Mouse (Mus musculus): ENCODE data around the gene Gm7879. TPM values are rescaled to one million over a fixed set of nuclear protein-coding genes. Genes with fewer than 3 reads are reported as not detected.

Gene Gm7879
- polyA plus RNA-seq, 1 experiment from 2014 or later: not detected

GRCm38 (mm10) chr5:43895931-43896330 lies 17.0 kb upstream of the Gm7879 start:
- Histone ChIP-seq H3K4me3 (no peak overlapping the region), H3K9me3 (replicated peaks) (no peaks in the 10 kb centered on the region), H3K27ac (ENCODE audit: poor library complexity, severe bottlenecking) (no peak overlapping the region), H3K27me3 (replicated peaks) (no peaks in the 10 kb centered on the region), H3K9ac (no peak overlapping the region), H3K36me3 (no peaks in the 10 kb centered on the region), H3K4me2 (no peak overlapping the region), H3K4me1 (replicated peaks) (no peaks in the 10 kb centered on the region)
- ATAC-seq (ENCODE audit: insufficient number of reproducible peaks, low FRiP score): no peak
- WGBS: 87% methylated on average over 3 of the region's 3 CpGs

GRCm38 (mm10) chr5:43904685-43905084 lies 8.3 kb upstream of the Gm7879 start:
- no peaks in the 10 kb centered on the region for H3K4me1 ChIP-seq (replicated peaks)
- WGBS: 77% methylated on average over 3 of the region's 3 CpGs

GRCm38 (mm10) chr5:43909213-43909612 lies 3.7 kb upstream of the Gm7879 start:
- 45% methylated on average over 9 of the region's 9 CpGs for WGBS
- H3K9ac ChIP-seq: no peak overlapping the region

More at GRCm38 (mm10) chr5:43904685-43905084, 8.3 kb upstream of the Gm7879 start:
- Histone ChIP-seq H3K36me3 (peaks cover 14% of the 10 kb centered on the region), H3K9me3 (replicated peaks) (no peaks in the 10 kb centered on the region), H3K27ac (ENCODE audit: poor library complexity, severe bottlenecking) (no peak overlapping the region), H3K27me3 (replicated peaks) (no peaks in the 10 kb centered on the region), H3K4me3 (no peak overlapping the region), H3K9ac (no peak overlapping the region), H3K4me2 (no peak overlapping the region)
- ATAC-seq (ENCODE audit: insufficient number of reproducible peaks, low FRiP score): no peak

GRCm38 (mm10) chr5:43910006-43910405 lies 2.9 kb upstream of the Gm7879 start:
- WGBS: 93% methylated on average over 6 of the region's 6 CpGs

More at GRCm38 (mm10) chr5:43909213-43909612, 3.7 kb upstream of the Gm7879 start:
- ATAC-seq (ENCODE audit: insufficient number of reproducible peaks, low FRiP score): no peak
- no peaks in the 10 kb centered on the region for H3K4me1 ChIP-seq (replicated peaks)
- peak overlapping the region; percentile 9; the same call in 1 of the 2 replicates for H3K4me2 ChIP-seq
- no peaks in the 10 kb centered on the region for H3K27me3 ChIP-seq (replicated peaks)
- H3K27ac ChIP-seq (ENCODE audit: poor library complexity, severe bottlenecking): no peak overlapping the region
- H3K4me3 ChIP-seq: no peak overlapping the region
- peaks cover 3% of the 10 kb centered on the region; the same call in 1 of the 2 replicates for H3K9me3 ChIP-seq (replicated peaks)
- H3K36me3 ChIP-seq: peaks cover 13% of the 10 kb centered on the region

GRCm38 (mm10) chr5:43915261-43915886 lies 2.4 kb downstream of the Gm7879 start:
- Histone ChIP-seq H3K9ac (no peak overlapping the region), H3K27ac (ENCODE audit: poor library complexity, severe bottlenecking) (no peak overlapping the region), H3K36me3 (peaks cover 4% of the 10 kb centered on the region), H3K27me3 (replicated peaks) (no peaks in the 10 kb centered on the region), H3K4me3 (no peak overlapping the region), H3K4me2 (no peak overlapping the region), H3K9me3 (replicated peaks) (peaks cover 3% of the 10 kb centered on the region; the same call in 1 of the 2 replicates), H3K4me1 (replicated peaks) (no peaks in the 10 kb centered on the region)
- no peak for ATAC-seq (ENCODE audit: insufficient number of reproducible peaks, low FRiP score)
- WGBS: 82% methylated on average over 4 of the region's 4 CpGs

More at GRCm38 (mm10) chr5:43910006-43910405, 2.9 kb upstream of the Gm7879 start:
- Histone ChIP-seq H3K4me2 (no peak overlapping the region), H3K9me3 (replicated peaks) (peaks cover 3% of the 10 kb centered on the region; the same call in 1 of the 2 replicates), H3K36me3 (peaks cover 13% of the 10 kb centered on the region), H3K9ac (no peak overlapping the region), H3K4me3 (no peak overlapping the region), H3K4me1 (replicated peaks) (no peaks in the 10 kb centered on the region), H3K27me3 (replicated peaks) (no peaks in the 10 kb centered on the region), H3K27ac (ENCODE audit: poor library complexity, severe bottlenecking) (no peak overlapping the region)
- no peak for ATAC-seq (ENCODE audit: insufficient number of reproducible peaks, low FRiP score)

GRCm38 (mm10) chr5:43921877-43922276 lies 8.9 kb downstream of the Gm7879 start:
- Histone ChIP-seq H3K36me3 (no peaks in the 10 kb centered on the region), H3K27me3 (replicated peaks) (no peaks in the 10 kb centered on the region), H3K9ac (no peak overlapping the region), H3K4me1 (replicated peaks) (no peaks in the 10 kb centered on the region), H3K27ac (ENCODE audit: poor library complexity, severe bottlenecking) (no peak overlapping the region), H3K4me3 (no peak overlapping the region), H3K9me3 (replicated peaks) (no peaks in the 10 kb centered on the region), H3K4me2 (no peak overlapping the region)
- WGBS: 82% methylated on average over 11 of the region's 11 CpGs
- no peak for ATAC-seq (ENCODE audit: insufficient number of reproducible peaks, low FRiP score)

- 28% methylated on average over 4 of the region's 4 CpGs for WGBS
- no peak overlapping the region for H3K9ac ChIP-seq
- H3K4me2 ChIP-seq: no peak overlapping the region
- no peaks in the 10 kb centered on the region for H3K27me3 ChIP-seq (replicated peaks)
- H3K36me3 ChIP-seq: no peaks in the 10 kb centered on the region
- no peak for ATAC-seq (ENCODE audit: insufficient number of reproducible peaks, low FRiP score)
- H3K27ac ChIP-seq (ENCODE audit: poor library complexity, severe bottlenecking): no peak overlapping the region
- H3K4me3 ChIP-seq: no peak overlapping the region
- H3K4me1 ChIP-seq (replicated peaks): no peaks in the 10 kb centered on the region
- no peaks in the 10 kb centered on the region for H3K9me3 ChIP-seq (replicated peaks)
Observed at GRCm38 (mm10) chr5:43923933-43924332, 11.0 kb downstream of the Gm7879 start.

- H3K9ac ChIP-seq: no peak overlapping the region
- no peaks in the 10 kb centered on the region for H3K27me3 ChIP-seq (replicated peaks)
- H3K4me1 ChIP-seq (replicated peaks): no peaks in the 10 kb centered on the region
- H3K36me3 ChIP-seq: no peaks in the 10 kb centered on the region
- no peak overlapping the region for H3K4me3 ChIP-seq
- no peaks in the 10 kb centered on the region for H3K9me3 ChIP-seq (replicated peaks)
- no peak overlapping the region for H3K27ac ChIP-seq (ENCODE audit: poor library complexity, severe bottlenecking)
- H3K4me2 ChIP-seq: no peak overlapping the region
- ATAC-seq (ENCODE audit: insufficient number of reproducible peaks, low FRiP score): no peak
Observed at GRCm38 (mm10) chr5:43927729-43928128, 14.8 kb downstream of the Gm7879 start.

- Histone ChIP-seq H3K36me3 (no peaks in the 10 kb centered on the region), H3K4me3 (no peak overlapping the region), H3K4me1 (replicated peaks) (no peaks in the 10 kb centered on the region), H3K27ac (ENCODE audit: poor library complexity, severe bottlenecking) (no peak overlapping the region), H3K27me3 (replicated peaks) (no peaks in the 10 kb centered on the region), H3K4me2 (no peak overlapping the region), H3K9me3 (replicated peaks) (no peaks in the 10 kb centered on the region), H3K9ac (no peak overlapping the region)
- 38% methylated on average over 2 of the region's 2 CpGs for WGBS
- ATAC-seq (ENCODE audit: insufficient number of reproducible peaks, low FRiP score): no peak
Observed at GRCm38 (mm10) chr5:43933269-43933668, 20.3 kb downstream of the Gm7879 start.

- no peak for ATAC-seq (ENCODE audit: insufficient number of reproducible peaks, low FRiP score)
- no peaks in the 10 kb centered on the region for H3K36me3 ChIP-seq
- peak overlapping the region; percentile 71 for H3K4me2 ChIP-seq
- H3K9me3 ChIP-seq (replicated peaks): no peaks in the 10 kb centered on the region
- 48% methylated on average over 9 of the region's 9 CpGs for WGBS
- no peak overlapping the region for H3K27ac ChIP-seq (ENCODE audit: poor library complexity, severe bottlenecking)
- H3K4me1 ChIP-seq (replicated peaks): peaks cover 9% of the 10 kb centered on the region
- peak overlapping the region; percentile 44 for H3K4me3 ChIP-seq
- H3K27me3 ChIP-seq (replicated peaks): no peaks in the 10 kb centered on the region
- H3K9ac ChIP-seq: peak overlapping the region; percentile 47; the same call in 1 of the 2 replicates
Observed at GRCm38 (mm10) chr5:43947330-43947977, 34.5 kb downstream of the Gm7879 start.

GRCm38 (mm10) chr5:43948111-43948743 lies 35.3 kb downstream of the Gm7879 start:
- Histone ChIP-seq H3K9me3 (replicated peaks) (no peaks in the 10 kb centered on the region), H3K9ac (peak overlapping the region; percentile 47), H3K4me3 (peak overlapping the region; percentile 44), H3K4me2 (peak overlapping the region; percentile 71), H3K36me3 (no peaks in the 10 kb centered on the region), H3K27me3 (replicated peaks) (no peaks in the 10 kb centered on the region), H3K4me1 (replicated peaks) (peaks cover 9% of the 10 kb centered on the region), H3K27ac (ENCODE audit: poor library complexity, severe bottlenecking) (no peak overlapping the region)
- ATAC-seq (ENCODE audit: insufficient number of reproducible peaks, low FRiP score): peak; percentile 82
- 2% methylated on average over 27 of the region's 27 CpGs for WGBS
